In genomic region chr3:145522311-145522710, GRCm38 (mm10) we compare ENCODE assay signal across 20 mouse cellular contexts.
"Had no signal": no experiment of that assay in that cellular context is flagged by ENCODE, and none has a peak within 500 bp of the region (broad histone marks: within the 10 kb centered on the region; RNA-seq: fewer than 3 reads in every experiment).

No protein-coding gene starts in this region.

- H3K27me3 ChIP-seq: liver, embryonic 15.5 days; lung, embryonic 15.5 days; megakaryocyte, embryonic 14.5 days; midbrain, embryonic 13.5 days; neural tube, embryonic 12.5 days; stomach, embryonic 15.5 days had no signal

- DNase-seq: liver, postnatal 0 days; lung, adult 2 months; lung, postnatal 14 days; lung, postnatal 36 days; retina, postnatal 1 day; right cerebral cortex, adult 18-20 months; thymus, adult 18-20 months; thymus, postnatal 14 days; thymus, postnatal 36 days had no signal

- H3K4me3 ChIP-seq: liver, embryonic 15.5 days; lung, embryonic 15.5 days; megakaryocyte, embryonic 14.5 days; midbrain, embryonic 13.5 days; neural tube, embryonic 12.5 days; stomach, embryonic 15.5 days had no signal

- H3K36me3 ChIP-seq: liver, embryonic 15.5 days; lung, embryonic 15.5 days; midbrain, embryonic 13.5 days; neural tube, embryonic 12.5 days; stomach, embryonic 15.5 days had no signal

- H3K4me1 ChIP-seq: liver, embryonic 15.5 days; lung, embryonic 15.5 days; megakaryocyte, embryonic 14.5 days; midbrain, embryonic 13.5 days; neural tube, embryonic 12.5 days; stomach, embryonic 15.5 days had no signal

- H3K27ac ChIP-seq: liver, embryonic 15.5 days; lung, embryonic 15.5 days; macrophage; midbrain, embryonic 13.5 days; neural tube, embryonic 12.5 days; stomach, embryonic 15.5 days; stomach, postnatal 0 days had no signal

- H3K9ac ChIP-seq: liver, embryonic 15.5 days; liver, postnatal 0 days; lung, embryonic 15.5 days; midbrain, embryonic 13.5 days; neural tube, embryonic 12.5 days; stomach, embryonic 15.5 days had no signal

- H3K4me2 ChIP-seq: liver, embryonic 15.5 days; lung, embryonic 15.5 days; midbrain, embryonic 11.5 days; midbrain, embryonic 13.5 days; neural tube, embryonic 12.5 days; stomach, embryonic 15.5 days had no signal

- ATAC-seq: liver, postnatal 0 days; lung, postnatal 0 days; midbrain, embryonic 13.5 days; midbrain, embryonic 16.5 days had no signal

- H3K9me3 ChIP-seq: liver, embryonic 15.5 days; lung, embryonic 15.5 days; midbrain, embryonic 13.5 days; neural tube, embryonic 12.5 days; stomach, embryonic 15.5 days had no signal
